Mouse (Mus musculus) gastrocnemius, adult 18-20 months (tissue): ENCODE data around the gene Hectd2. TPM values are rescaled to one million over a fixed set of nuclear protein-coding genes. Genes with fewer than 3 reads are reported as not detected.

ENCODE experiments used
- DNase-seq: peaks from one replicate; pipeline ENCODE4 v3.0.0; 2021; ENCODE audit warnings: low spot score
- total RNA-seq, 2 experiments: library from RNA; stranded (reverse); gene quantifications; 2 replicates each; pipeline ENCODE4 v1.2.3; 2021

Gene Hectd2
- total RNA-seq, 2 experiments from 2014 or later = 5.4 to 6.4 TPM

- no peak for DNase-seq
These were observed 91.8 kb downstream of the Hectd2 start for GRCm38 (mm10) chr19:36646132-36646828.

GRCm38 (mm10) chr19:36652686-36653085 is 98.2 kb downstream of the Hectd2 start:
- DNase-seq = no peak

- DNase-seq = no peak
These were observed 108.3 kb downstream of the Hectd2 start for GRCm38 (mm10) chr19:36662734-36663133.

GRCm38 (mm10) chr19:36663918-36664317 is 109.5 kb downstream of the Hectd2 start:
- DNase-seq = no peak

- no peak for DNase-seq
These were observed 110.0 kb downstream of the Hectd2 start for GRCm38 (mm10) chr19:36664417-36664816.

- DNase-seq = no peak
These were observed 110.8 kb downstream of the Hectd2 start for GRCm38 (mm10) chr19:36665206-36665605.

GRCm38 (mm10) chr19:36665641-36666040 is 111.2 kb downstream of the Hectd2 start:
- no peak for DNase-seq

GRCm38 (mm10) chr19:36666471-36666870 is 112.0 kb downstream of the Hectd2 start:
- no peak for DNase-seq

GRCm38 (mm10) chr19:36667368-36667767 is 112.9 kb downstream of the Hectd2 start:
- no peak for DNase-seq

- DNase-seq = no peak
These were observed 113.7 kb downstream of the Hectd2 start for GRCm38 (mm10) chr19:36668098-36668497.

GRCm38 (mm10) chr19:36668881-36669639 is 114.6 kb downstream of the Hectd2 start:
- no peak for DNase-seq

- no peak for DNase-seq
These were observed 115.4 kb downstream of the Hectd2 start for GRCm38 (mm10) chr19:36669720-36670451.

Other genes with a start within 250 kb of the Hectd2 start
- gene Pcgf5, start 206.3 kb upstream of the Hectd2 start, total RNA-seq = 10 to 100 TPM; 41.2 to 41.5 TPM
- gene Ppp1r3c, start 182.0 kb downstream of the Hectd2 start, total RNA-seq = 100 to 1,000 TPM; 493 to 680 TPM